Mouse (Mus musculus): ENCODE measurements around the gene Inpp5f.
"Not testable (repeated sequence)": the region's sequence is repeated elsewhere in the genome, so short reads cannot be mapped to it uniquely, and the experiment has no call there.

The Inpp5f gene

GRCm38 (mm10) chr7:128668831-128669230 is 57.7 kb downstream of the Inpp5f start:
- no peak for DNase-seq

DNA sequence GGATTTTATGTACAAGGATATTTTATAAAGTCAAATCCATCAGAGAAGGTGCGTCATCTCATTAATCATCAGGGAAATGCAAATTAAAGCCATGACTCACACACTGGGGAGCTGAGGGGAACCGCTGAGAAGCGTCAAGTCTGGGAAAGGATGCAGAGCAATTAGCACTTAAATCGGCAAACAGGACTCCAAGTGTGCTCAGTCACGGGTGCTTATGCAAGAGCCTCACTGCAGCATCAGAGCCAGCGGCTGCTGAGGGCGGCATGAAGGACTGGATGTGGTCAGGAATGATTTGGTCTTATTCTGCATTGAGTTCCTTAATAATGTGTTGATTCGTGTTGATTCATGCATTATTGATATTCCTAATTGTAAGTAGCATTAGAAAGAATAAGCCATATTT is 60.8 kb downstream of the Inpp5f start:
- no peak for DNase-seq

- no peak for DNase-seq
These were observed 61.4 kb downstream of the Inpp5f start for GRCm38 (mm10) chr7:128672408-128673010.

GRCm38 (mm10) chr7:128678546-128678945 is 67.4 kb downstream of the Inpp5f start:
- DNase-seq, result no peak

DNA sequence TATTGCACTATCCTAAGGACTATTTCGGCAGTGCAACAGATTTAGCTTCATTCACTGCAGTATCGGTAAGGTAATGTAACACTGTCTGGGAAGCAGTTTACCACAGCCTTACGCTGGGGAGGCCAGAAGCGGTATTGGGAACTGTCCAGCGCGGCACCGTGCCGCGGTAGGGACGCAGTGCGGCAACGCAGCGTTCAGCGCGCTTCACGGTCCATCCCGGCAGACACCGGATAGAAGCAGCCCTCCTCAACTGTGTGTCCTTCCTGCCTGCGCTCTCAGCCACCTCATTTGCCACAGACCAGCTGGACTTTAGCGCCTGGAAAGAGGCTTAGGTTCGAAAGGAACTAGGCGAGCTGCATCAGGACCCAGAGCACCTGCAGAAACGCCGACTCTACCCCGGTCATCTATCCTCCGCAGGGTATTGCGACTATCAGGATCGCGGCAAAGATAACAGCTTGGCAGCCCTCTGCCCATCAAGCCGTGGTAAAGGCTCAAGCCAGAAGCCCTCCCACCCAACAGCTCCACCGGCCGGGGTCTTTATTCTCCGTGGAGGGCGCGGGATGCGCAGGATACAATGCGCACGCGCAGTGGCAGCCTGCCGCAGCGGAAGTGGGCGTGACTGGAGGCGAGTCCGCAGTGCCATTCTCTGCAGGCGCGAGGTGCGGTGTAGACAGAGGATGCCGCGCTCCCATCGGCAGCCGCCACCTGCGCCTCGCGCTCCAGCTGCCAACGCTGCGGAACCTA is 76.9 kb downstream of the Inpp5f start:
- DNase-seq, result peak; percentile 27

- DNase-seq, result no peak
These were observed 78.2 kb downstream of the Inpp5f start for GRCm38 (mm10) chr7:128689347-128689746.

DNA sequence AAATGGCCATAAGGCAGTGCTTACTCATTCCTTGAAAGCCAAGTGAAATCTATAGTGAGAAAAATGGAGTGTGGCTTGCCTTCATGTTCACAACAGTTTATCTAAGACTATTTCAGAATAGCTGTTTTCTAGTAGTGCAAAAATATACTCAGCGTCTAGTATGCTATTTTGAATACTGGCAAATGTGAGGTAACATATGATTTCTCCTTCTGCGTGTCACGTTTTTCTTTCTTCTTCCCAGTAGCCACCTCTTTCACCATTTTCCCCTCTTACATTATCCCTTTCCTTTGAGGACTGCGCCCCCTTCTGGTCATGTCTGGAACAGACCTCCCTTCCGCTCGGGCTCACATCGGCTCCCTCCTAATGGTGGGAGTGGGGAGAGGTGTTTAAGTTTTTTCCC is 78.9 kb downstream of the Inpp5f start:
- peak; percentile 52 for DNase-seq

GRCm38 (mm10) chr7:128690796-128691195 is 79.7 kb downstream of the Inpp5f start:
- no peak for DNase-seq

- DNase-seq, result no peak
These were observed 81.0 kb downstream of the Inpp5f start for GRCm38 (mm10) chr7:128692163-128692562.

DNA sequence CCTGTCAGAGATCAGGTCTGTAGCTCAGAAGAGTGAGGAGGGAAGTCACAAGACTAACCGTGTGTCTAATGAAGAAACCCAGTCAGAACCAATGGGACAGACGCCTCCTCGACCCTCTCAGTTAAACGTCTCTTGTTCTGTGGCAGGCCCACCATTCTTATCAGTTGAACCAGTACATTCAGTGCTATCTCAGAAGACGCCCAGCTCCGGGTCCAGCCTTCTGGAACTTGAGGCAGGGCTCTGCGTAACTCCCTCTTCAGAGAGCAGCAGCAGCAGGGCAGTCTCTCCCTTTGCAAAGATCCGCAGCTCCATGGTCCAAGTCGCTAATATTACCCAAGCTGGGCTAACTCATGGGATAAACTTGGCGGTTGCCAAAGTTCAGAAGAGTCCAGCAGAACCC is 83.7 kb downstream of the Inpp5f start:
- DNase-seq, result no peak

DNA sequence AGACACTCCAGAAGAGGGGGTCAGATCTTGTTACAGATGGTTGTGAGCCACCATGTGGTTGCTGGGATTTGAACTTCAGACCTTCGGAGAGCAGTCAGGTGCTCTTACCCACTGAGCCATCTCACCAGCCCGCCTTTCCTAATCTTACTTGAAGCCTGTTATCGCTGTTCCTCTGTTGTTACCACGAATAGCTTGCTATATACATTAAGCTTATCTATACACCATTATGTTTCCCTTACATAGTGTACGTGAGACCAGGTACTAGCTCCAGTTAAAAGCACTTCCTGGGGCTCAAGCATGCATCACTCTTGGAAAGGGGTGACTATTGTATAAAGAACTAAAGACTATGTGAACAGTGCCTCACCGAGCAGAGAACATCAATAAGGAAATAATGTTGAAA is 88.8 kb downstream of the Inpp5f start:
- DNase-seq, result not testable (repeated sequence)

DNA sequence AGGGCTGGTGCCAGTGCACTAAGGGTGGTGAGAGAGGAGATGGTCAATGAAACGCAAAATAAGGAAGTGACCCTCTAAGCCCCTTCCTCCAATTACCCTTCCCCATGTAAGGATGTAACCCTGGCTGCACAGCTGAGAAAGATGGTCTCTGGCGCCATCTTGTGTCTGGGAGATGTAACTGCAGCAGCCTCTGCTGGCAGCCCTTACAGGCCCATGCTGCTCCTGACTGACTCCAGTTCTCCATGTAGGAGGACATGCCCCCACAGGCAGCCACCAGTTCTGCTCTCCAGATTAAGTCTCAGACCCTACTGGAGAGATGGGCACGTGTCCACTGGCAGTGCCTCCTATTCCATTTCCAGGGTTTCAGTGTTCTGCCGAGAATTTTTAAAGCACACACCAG is 94.6 kb downstream of the Inpp5f start:
- DNase-seq, result peak; percentile 47

- no peak for DNase-seq
These were observed 106.9 kb downstream of the Inpp5f start for GRCm38 (mm10) chr7:128717991-128718390.

DNA sequence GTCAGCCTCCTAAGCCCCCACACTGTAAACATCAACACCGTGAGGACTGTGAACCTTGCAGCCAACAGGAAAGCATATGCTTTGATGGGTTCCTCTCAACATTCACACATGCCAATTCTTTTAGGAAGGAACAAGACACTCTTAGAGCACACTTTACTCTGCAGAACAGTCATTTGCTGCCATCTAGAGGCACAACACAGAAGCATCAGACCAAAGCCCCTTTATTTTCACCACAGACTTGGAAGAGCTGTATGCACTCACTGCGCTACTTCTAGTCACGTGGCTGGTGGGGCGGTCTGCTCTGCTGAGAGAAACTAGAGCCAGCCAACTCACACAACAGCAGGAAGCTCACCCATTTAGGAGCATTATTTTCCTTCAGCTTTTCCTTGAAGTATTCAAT is 113.6 kb downstream of the Inpp5f start:
- DNase-seq, result peak; percentile 78

GRCm38 (mm10) chr7:128725189-128725588 is 114.1 kb downstream of the Inpp5f start:
- no peak for DNase-seq

- no peak for DNase-seq
These were observed 115.9 kb downstream of the Inpp5f start for GRCm38 (mm10) chr7:128726999-128727398.

- DNase-seq, result no peak
These were observed 116.6 kb downstream of the Inpp5f start for GRCm38 (mm10) chr7:128727701-128728100.

GRCm38 (mm10) chr7:128728738-128729137 is 117.6 kb downstream of the Inpp5f start:
- no peak for DNase-seq

GRCm38 (mm10) chr7:128731585-128731984 is 120.5 kb downstream of the Inpp5f start:
- no peak for DNase-seq

DNA sequence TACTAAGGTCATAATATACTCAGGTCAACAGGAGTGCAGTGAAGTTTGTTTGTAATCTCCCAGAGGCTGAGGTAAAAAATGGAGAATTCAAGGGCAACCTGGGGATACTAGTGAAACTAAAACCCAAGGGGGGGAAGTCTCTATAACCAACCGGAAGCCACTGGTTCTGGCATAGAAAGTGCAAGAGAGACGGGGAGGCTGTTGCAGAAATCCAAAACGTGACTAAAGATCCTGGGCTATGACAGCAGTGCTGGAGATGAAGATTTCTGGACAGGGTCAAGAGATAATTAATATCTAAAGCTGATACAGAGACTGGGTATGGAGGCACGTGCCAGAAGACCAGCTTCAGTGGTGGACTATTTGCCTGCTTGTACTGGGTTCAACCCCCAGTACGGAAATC is 126.9 kb downstream of the Inpp5f start:
- no peak for DNase-seq

- no peak for DNase-seq
These were observed 128.0 kb downstream of the Inpp5f start for GRCm38 (mm10) chr7:128739116-128739461.

- DNase-seq, result peak; percentile 36
These were observed 128.5 kb downstream of the Inpp5f start for GRCm38 (mm10) chr7:128739462-128740277.

- DNase-seq, result peak; percentile 94
These were observed 129.2 kb downstream of the Inpp5f start, which contains the start of gene Mcmbp for GRCm38 (mm10) chr7:128740334-128740733. TSS of gene Mcmbp (minus strand) at chr7:128740495.

- DNase-seq, result no peak
These were observed 132.8 kb downstream of the Inpp5f start for GRCm38 (mm10) chr7:128743898-128744297.

All from kidney, adult 11 months (tissue).